Mouse (Mus musculus) CH12F3 (cell line): ENCODE data around the gene Hmg20b.

Source experiments
- in situ Hi-C: fragments of 300-500 bp; cut with MboI; formaldehyde crosslinking; loops from 2 replicates; pipeline ENCODE4 v1.14.3; 2020; ENCODE audit warnings: low sequenced_read_pairs

The Hmg20b gene

DNA sequence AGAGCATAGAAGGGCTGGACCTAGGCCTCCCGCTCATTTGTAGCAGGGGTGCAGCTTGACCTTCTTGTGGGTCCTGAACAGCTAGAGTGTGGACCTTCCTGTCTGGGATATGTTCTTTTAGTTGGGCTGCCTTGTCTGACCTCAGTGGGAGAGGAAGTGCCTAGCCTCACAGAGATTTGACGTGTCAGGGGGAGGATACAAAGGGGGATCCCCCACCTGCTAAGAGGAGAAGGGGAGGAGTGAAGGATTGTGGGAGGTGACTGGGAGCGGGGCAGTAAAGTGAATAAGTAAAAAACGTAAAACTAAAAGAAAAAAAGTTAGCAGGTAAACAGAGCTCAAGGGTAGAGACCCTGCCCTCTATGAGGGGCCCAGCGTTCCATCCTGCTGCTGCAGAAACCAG is 40.7 kb downstream of the Hmg20b start:
- in situ Hi-C loops, result no loop called here

GRCm38 (mm10) chr10:81306837-81307682 is 43.2 kb downstream of the Hmg20b start:
- in situ Hi-C loops, result no loop called here

DNA sequence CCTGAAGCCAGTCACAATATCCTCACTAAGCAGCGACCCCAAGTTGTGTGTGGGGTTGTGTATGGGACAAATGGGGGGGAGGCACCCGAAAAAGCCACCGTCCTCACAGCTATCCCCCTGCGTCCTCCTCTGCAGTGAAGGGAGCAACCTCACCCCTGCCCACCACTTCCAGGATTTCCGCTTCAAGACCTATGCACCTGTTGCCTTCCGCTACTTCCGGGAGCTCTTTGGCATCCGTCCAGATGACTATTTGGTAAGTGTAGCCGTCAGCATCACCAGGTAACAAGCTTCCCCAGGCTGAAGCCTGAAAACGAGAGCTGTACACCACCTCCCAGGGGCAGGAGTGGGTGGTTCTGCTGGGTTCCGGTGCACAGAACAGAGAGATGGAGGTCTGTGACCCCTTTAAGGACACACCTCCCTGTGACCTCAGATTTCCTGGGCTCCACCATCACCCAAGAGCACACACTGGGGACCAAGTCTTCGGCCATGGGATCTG is 44.1 kb downstream of the Hmg20b start:
- in situ Hi-C loops, result no loop called here

DNA sequence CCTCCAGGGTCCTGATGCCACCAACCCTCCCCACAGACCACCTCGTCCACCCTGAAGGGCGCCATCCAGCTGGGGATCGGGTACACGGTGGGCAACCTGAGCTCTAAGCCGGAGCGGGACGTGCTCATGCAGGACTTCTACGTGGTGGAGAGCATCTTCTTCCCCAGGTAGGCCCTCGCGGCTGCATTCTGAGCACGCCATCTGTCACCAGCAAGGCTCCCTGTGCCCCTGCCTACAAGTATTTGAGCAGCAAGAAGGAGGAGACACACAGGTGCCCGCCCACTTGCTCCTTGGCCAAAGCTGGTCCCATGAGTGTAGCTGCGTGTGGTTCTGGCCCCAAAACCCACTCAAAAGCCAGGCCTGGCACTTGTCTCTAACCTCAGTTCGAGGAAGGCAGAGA is 44.6 kb downstream of the Hmg20b start:
- in situ Hi-C loops, result no loop called here

GRCm38 (mm10) chr10:81304597-81305238 is 45.6 kb downstream of the Hmg20b start:
- in situ Hi-C loops, result no loop called here

DNA sequence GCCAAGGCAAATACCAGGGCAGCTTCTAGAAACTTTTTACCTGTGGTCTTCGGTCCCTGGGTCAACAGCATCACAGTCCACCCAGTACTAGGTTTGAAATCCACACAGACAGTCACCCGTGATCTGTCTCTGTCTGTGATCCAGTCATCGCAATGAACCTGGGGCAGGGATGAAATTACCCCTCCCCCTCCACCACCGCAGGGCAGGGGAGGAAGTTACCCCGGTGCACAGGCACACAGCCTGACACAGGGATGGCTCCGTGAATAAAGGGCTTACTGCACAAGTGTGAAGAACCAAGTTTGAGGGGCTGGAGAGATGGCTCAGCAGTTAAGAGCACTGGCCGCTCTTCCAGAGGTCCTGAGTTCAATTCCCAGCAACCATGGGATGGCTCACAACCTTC is 46.5 kb downstream of the Hmg20b start:
- in situ Hi-C loops, result no loop called here

DNA sequence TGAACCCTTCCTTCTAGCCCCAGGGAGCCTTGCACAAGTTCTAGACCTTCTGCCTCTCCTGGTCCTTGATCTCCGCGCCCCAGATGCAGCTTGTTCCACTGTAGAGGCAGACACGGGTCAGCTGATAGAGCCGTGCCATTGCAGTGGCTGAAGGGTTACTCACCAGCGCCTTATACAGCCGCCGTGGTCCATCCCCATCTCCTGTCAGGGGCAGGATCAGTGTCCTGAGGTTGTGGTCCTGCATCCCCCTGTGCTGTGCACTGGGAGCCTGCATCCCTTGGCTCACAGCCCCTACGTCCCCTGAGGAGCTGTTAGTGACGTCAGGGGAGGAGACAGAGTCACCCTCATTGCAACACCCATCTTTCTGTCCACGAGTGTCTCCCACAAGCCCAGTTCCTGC is 47.0 kb downstream of the Hmg20b start:
- in situ Hi-C loops, result no loop called here

GRCm38 (mm10) chr10:81302781-81303218 is 47.5 kb downstream of the Hmg20b start:
- in situ Hi-C loops, result no loop called here

DNA sequence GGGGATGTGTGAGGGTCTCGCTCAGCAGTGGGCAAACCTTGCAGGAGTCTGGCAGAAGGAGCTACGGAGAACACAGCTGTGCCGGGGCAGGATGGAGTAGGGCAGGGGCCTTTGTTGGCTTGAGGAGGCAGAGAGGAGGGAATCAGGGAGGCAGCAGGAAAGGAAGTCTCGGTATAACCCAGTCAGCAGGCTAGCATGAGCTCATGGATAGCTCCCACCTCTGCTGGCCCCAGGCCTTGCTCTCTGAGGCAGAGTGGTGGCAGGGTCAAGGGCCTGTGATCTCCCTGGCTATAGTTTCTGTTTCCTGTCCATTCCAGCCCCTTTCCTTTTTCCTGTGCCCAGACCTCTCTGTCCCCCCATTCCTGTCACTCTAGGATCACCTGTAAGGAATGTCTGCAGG is 48.0 kb downstream of the Hmg20b start:
- in situ Hi-C loops, result no loop called here

- in situ Hi-C loops, result no loop called here
Measured at GRCm38 (mm10) chr10:81301321-81301720, 49.0 kb downstream of the Hmg20b start.

GRCm38 (mm10) chr10:81300352-81300907 is 49.9 kb downstream of the Hmg20b start:
- in situ Hi-C loops, result no loop called here

- in situ Hi-C loops, result no loop called here
Measured at GRCm38 (mm10) chr10:81299585-81300351, 50.5 kb downstream of the Hmg20b start.

DNA sequence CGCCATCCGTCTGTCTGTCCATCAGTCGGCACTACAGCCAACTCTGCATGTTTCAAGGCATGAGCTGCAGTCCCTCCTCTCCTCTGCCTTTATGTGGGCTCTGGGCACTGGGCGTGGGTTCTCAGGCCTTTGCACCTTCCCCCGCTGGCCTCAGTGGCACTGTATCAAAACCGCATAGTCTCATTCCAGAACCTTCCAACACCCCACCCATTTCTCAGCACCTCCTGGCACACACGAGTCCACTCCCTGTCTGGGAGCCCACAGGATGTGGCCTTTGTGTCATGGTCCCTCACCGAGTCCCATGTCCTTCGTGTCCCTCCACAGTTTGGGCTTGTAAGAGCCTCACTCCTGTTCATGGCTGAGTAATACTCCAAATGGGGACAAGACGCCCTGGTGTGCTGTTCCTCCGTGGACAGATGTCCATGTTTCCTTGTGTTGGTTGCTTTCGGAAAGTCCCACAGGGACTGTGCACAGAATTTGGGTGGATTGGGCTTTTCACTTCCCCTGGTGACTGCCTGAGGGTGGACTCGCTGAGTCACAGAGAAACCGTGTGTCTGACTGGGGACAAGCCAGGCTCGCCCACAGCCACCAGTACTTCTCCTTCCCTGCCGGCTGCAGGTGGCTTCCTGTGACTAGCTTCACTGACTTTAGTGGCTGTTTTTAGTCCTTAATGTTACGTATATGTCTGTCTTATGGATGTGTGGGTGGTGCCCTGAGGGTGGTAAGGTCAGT is 51.7 kb downstream of the Hmg20b start:
- in situ Hi-C loops, result no loop called here

- in situ Hi-C loops, result no loop called here
Measured at GRCm38 (mm10) chr10:81297845-81298244, 52.4 kb downstream of the Hmg20b start.

DNA sequence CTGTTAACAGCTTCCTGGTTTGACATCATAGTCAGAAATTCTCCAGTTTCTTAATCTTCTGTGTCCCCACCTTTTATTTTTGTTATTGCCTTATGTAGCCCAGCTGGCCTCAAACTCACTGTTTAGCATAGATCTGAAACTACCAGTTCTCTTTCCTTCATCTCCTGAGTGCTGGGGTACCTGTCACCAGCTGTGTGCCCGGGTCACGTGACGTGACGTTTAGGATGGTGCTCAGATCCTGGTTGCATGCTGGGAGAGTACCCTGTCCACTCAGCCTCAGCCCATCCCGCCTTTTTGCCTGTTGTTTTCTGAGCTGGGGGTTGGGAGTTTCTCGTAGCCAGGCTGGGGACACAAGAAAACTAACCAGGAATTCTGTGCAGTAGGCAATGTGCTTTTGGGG is 53.0 kb downstream of the Hmg20b start:
- in situ Hi-C loops, result no loop called here
